Mouse (Mus musculus) stomach, postnatal 0 days (tissue): ENCODE data around the gene Wfikkn1.

Experiments
- CTCF ChIP-seq: IDR thresholded peaks from 2 replicates; pipeline ENCODE4 v1.5.1; 2016; ENCODE audit warnings: antibody characterized with exemption, low read depth, mild to moderate bottlenecking, moderate library complexity
- EP300 ChIP-seq: optimal IDR thresholded peaks from 2 replicates; pipeline ENCODE3; 2016; ENCODE audit warnings: antibody characterized with exemption

- TF ChIP-seq CTCF: no peak
- no peak for TF ChIP-seq EP300
Observed at GRCm38 (mm10) chr17:25872676-25873075, 8.0 kb downstream of the Wfikkn1 start.
